ENCODE assay signal across 12 mouse cellular contexts in the genomic region with DNA sequence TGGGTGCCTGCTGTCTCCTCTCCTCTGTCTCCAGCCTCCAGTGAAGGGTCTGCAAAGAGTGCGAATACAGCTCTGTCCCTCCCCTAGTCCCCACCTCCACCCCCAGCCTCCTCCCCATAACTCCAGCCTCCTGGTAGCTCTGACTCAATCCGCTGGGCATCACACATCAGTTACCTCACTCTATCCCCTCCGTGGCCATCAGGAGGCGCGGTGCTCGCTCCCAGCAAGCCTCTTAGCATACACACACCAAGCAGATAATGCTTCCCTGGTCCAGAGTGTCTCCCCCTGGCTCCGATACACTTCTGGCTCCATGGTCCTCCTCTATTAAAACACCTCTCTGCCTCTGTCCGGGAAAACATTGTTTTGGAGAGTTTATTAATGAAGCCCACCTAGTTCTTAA. TPM values are rescaled to one million over a fixed set of nuclear protein-coding genes. Genes with fewer than 3 reads are reported as not detected.
DNase-seq lines count a peak whose midpoint lies in the region; ATAC-seq and TF ChIP-seq lines count a peak whose summit lies in the region.
"Had no signal": no experiment of that assay in that cellular context is flagged by ENCODE, and none has a peak within 500 bp of the region (broad histone marks: within the 10 kb centered on the region; RNA-seq: fewer than 3 reads in every experiment).

No protein-coding gene starts in this region.

- H3K4me1 ChIP-seq in hindbrain, postnatal 0 days (ENCODE audit: insufficient read depth, low read length) = no peaks in the 10 kb centered on the region
- H3K4me1 ChIP-seq in hindbrain, embryonic 11.5 days (replicated peaks; ENCODE audit: control insufficient read depth, insufficient read depth, low read length) = no peaks in the 10 kb centered on the region; the same call in 1 of the 2 replicates
- H3K4me1 ChIP-seq in embryonic facial prominence, embryonic 11.5 days (ENCODE audit: control insufficient read depth, insufficient read depth, low read length) = peaks cover 7% of the 10 kb centered on the region
- no peaks in the 10 kb centered on the region for H3K4me1 ChIP-seq in stomach, postnatal 0 days (replicated peaks; ENCODE audit: control insufficient read depth, insufficient read depth)

- no peaks in the 10 kb centered on the region for H3K9me3 ChIP-seq in hindbrain, postnatal 0 days (ENCODE audit: low read length)
- H3K9me3 ChIP-seq in hindbrain, embryonic 11.5 days (ENCODE audit: control insufficient read depth, low read length) = no peaks in the 10 kb centered on the region
- H3K9me3 ChIP-seq in embryonic facial prominence, embryonic 11.5 days (replicated peaks; ENCODE audit: control insufficient read depth, low read length) = no peaks in the 10 kb centered on the region
- no peaks in the 10 kb centered on the region for H3K9me3 ChIP-seq in stomach, postnatal 0 days (ENCODE audit: control insufficient read depth, low read length)
- H3K9me3 ChIP-seq: G1E; heart, embryonic 13.5 days had no signal

- no peak overlapping the region for H3K27ac ChIP-seq in hindbrain, postnatal 0 days
- no peak overlapping the region for H3K27ac ChIP-seq in hindbrain, embryonic 11.5 days (ENCODE audit: low read depth, low read length)
- no peak overlapping the region; the same call in 1 of the 2 replicates for H3K27ac ChIP-seq in embryonic facial prominence, embryonic 11.5 days (replicated peaks; ENCODE audit: low read depth, low read length)
- no peak overlapping the region for H3K27ac ChIP-seq in stomach, postnatal 0 days (replicated peaks)

- no peak for ATAC-seq in hindbrain, postnatal 0 days
- ATAC-seq in hindbrain, embryonic 11.5 days (ENCODE audit: low FRiP score) = no peak
- ATAC-seq in embryonic facial prominence, embryonic 11.5 days (replicated peaks; ENCODE audit: insufficient number of reproducible peaks, low FRiP score, low TSS enrichment, low read depth) = no peak
- ATAC-seq in stomach, postnatal 0 days (ENCODE audit: low FRiP score, low TSS enrichment) = no peak; the same call in 1 of the 2 replicates
- ATAC-seq in erythroblast, adult 5-6 weeks (replicated peaks; ENCODE audit: low FRiP score, poor library complexity, severe bottlenecking) = no peak

- no peaks in the 10 kb centered on the region for H3K36me3 ChIP-seq in hindbrain, postnatal 0 days (ENCODE audit: insufficient read depth, low read length)
- H3K36me3 ChIP-seq in hindbrain, embryonic 11.5 days (ENCODE audit: control insufficient read depth, insufficient read depth, low read length) = no peaks in the 10 kb centered on the region
- no peaks in the 10 kb centered on the region for H3K36me3 ChIP-seq in embryonic facial prominence, embryonic 11.5 days (replicated peaks; ENCODE audit: control insufficient read depth, insufficient read depth, low read depth, low read length)
- no peaks in the 10 kb centered on the region for H3K36me3 ChIP-seq in stomach, postnatal 0 days (ENCODE audit: control insufficient read depth, insufficient read depth, low read length)
- H3K36me3 ChIP-seq: G1E; heart, embryonic 13.5 days had no signal

- no peak overlapping the region for H3K9ac ChIP-seq in hindbrain, postnatal 0 days (replicated peaks; ENCODE audit: low read length)
- H3K9ac ChIP-seq in hindbrain, embryonic 11.5 days (ENCODE audit: low read depth, low read length) = no peak overlapping the region
- H3K9ac ChIP-seq in embryonic facial prominence, embryonic 11.5 days (replicated peaks; ENCODE audit: low read length) = no peak overlapping the region
- H3K9ac ChIP-seq in stomach, postnatal 0 days (ENCODE audit: low read length) = no peak overlapping the region
- H3K9ac ChIP-seq: heart, embryonic 13.5 days had no signal

- TF ChIP-seq EP300 in stomach, postnatal 0 days (optimal IDR thresholded peaks at IDR 0.05) = no peak

- 12% methylated on average over 8 of the region's 8 CpGs for WGBS in hindbrain, postnatal 0 days
- WGBS in hindbrain, embryonic 11.5 days = 11% methylated on average over 8 of the region's 8 CpGs
- 10% methylated on average over 8 of the region's 8 CpGs for WGBS in embryonic facial prominence, embryonic 11.5 days
- WGBS in stomach, postnatal 0 days = 13% methylated on average over 8 of the region's 8 CpGs

- DNase-seq in hindbrain, postnatal 0 days (ENCODE audit: low spot score) = no peak
- DNase-seq in hindbrain, embryonic 11.5 days (ENCODE audit: low spot score) = no peak
- peak; percentile 60 for DNase-seq in testis, postnatal 10 days (ENCODE audit: low spot score)
- DNase-seq in testis, postnatal 14 days (ENCODE audit: low spot score) = no peak
- DNase-seq in embryonic facial prominence, embryonic 11.5 days (ENCODE audit: low spot score) = peak; percentile 52
- DNase-seq in stomach, postnatal 0 days (ENCODE audit: low spot score) = peak; percentile 44
- DNase-seq in adrenal gland, postnatal 25 days = no peak

- H3K4me2 ChIP-seq in hindbrain, postnatal 0 days (ENCODE audit: low read depth, low read length) = no peak overlapping the region
- H3K4me2 ChIP-seq in hindbrain, embryonic 11.5 days (replicated peaks; ENCODE audit: low read depth, low read length) = no peak overlapping the region
- 0 out of 2 replicates have a peak overlapping the region, but pooled peaks have one; percentile 5 for H3K4me2 ChIP-seq in embryonic facial prominence, embryonic 11.5 days (ENCODE audit: low read depth, low read length)
- no peak overlapping the region for H3K4me2 ChIP-seq in stomach, postnatal 0 days (replicated peaks; ENCODE audit: low read depth)
- H3K4me2 ChIP-seq: heart, embryonic 13.5 days had no signal

- H3K4me3 ChIP-seq in hindbrain, postnatal 0 days (ENCODE audit: low read length) = no peak overlapping the region
- no peak overlapping the region for H3K4me3 ChIP-seq in hindbrain, embryonic 11.5 days (ENCODE audit: low read depth, low read length)
- no peak overlapping the region for H3K4me3 ChIP-seq in embryonic facial prominence, embryonic 11.5 days (ENCODE audit: low read depth, low read length)
- H3K4me3 ChIP-seq in stomach, postnatal 0 days (ENCODE audit: low read depth, low read length) = no peak overlapping the region
- H3K4me3 ChIP-seq: heart, embryonic 13.5 days had no signal

- H3K27me3 ChIP-seq in hindbrain, postnatal 0 days (ENCODE audit: insufficient read depth, low read length) = no peaks in the 10 kb centered on the region
- no peaks in the 10 kb centered on the region for H3K27me3 ChIP-seq in hindbrain, embryonic 11.5 days (ENCODE audit: control insufficient read depth, insufficient read depth, low read length)
- H3K27me3 ChIP-seq in embryonic facial prominence, embryonic 11.5 days (ENCODE audit: control insufficient read depth, insufficient read depth, low read length) = no peaks in the 10 kb centered on the region
- no peaks in the 10 kb centered on the region for H3K27me3 ChIP-seq in stomach, postnatal 0 days (ENCODE audit: control insufficient read depth, insufficient read depth, low read length)

- peak; percentile 52 for TF ChIP-seq CTCF in hindbrain, postnatal 0 days (IDR thresholded peaks at IDR 0.05; ENCODE audit: low read depth)
- peak; percentile 62 for TF ChIP-seq CTCF in stomach, postnatal 0 days (IDR thresholded peaks at IDR 0.05; ENCODE audit: low read depth)

RNA-seq across cellular contexts. Expression of gene Lamc3, which starts 17.5 kb away (rescaled TPM):
- total RNA-seq in hindbrain, postnatal 0 days (2014; rRNA removed) = 11.6 and 12.9 TPM in 2 replicates
- polyA plus RNA-seq in hindbrain, postnatal 0 days (2015; fragmentation: Nextera tagmentation; extraction: Ambion mirVana) = 2.0 and 2.1 TPM in 2 replicates
- polyA plus RNA-seq in hindbrain, embryonic 11.5 days (2014; fragmentation: Nextera tagmentation; extraction: Ambion mirVana) = 4.8 and 5.0 TPM in 2 replicates
- 0.84 and 1.2 TPM in 2 replicates for polyA plus RNA-seq in embryonic facial prominence, embryonic 11.5 days (2014; fragmentation: Nextera tagmentation; extraction: Ambion mirVana)
- polyA plus RNA-seq in stomach, postnatal 0 days (2015; fragmentation: Nextera tagmentation; extraction: Ambion mirVana) = 0.79 and 0.80 TPM in 2 replicates
- 12.8 and 15.9 TPM in 2 replicates for total RNA-seq in adrenal gland, postnatal 25 days (2021)
- total RNA-seq in erythroblast, adult 5-6 weeks (2015; ENCODE audit: low replicate concordance) = not detected in 2 replicates
- total RNA-seq in erythroblast, adult 5-6 weeks (2017; ENCODE audit: low replicate concordance) = not detected in 2 replicates
- total RNA-seq: G1E; megakaryocyte, adult 5-6 weeks; neutrophil, adult 5-6 weeks had no signal
- polyA plus RNA-seq: G1E had no signal

RNA-seq across cellular contexts. Expression of gene Aif1l, which starts 45.3 kb away (rescaled TPM):
- total RNA-seq in hindbrain, postnatal 0 days (2014; rRNA removed) = 13.2 and 15.5 TPM in 2 replicates
- polyA plus RNA-seq in hindbrain, postnatal 0 days (2015; fragmentation: Nextera tagmentation; extraction: Ambion mirVana) = 16.2 and 18.2 TPM in 2 replicates
- 54.0 and 58.3 TPM in 2 replicates for polyA plus RNA-seq in hindbrain, embryonic 11.5 days (2014; fragmentation: Nextera tagmentation; extraction: Ambion mirVana)
- polyA plus RNA-seq in embryonic facial prominence, embryonic 11.5 days (2014; fragmentation: Nextera tagmentation; extraction: Ambion mirVana) = 83.5 and 84.3 TPM in 2 replicates
- 47.7 and 49.5 TPM in 2 replicates for polyA plus RNA-seq in stomach, postnatal 0 days (2015; fragmentation: Nextera tagmentation; extraction: Ambion mirVana)
- 7.1 and 11.0 TPM in 2 replicates for total RNA-seq in adrenal gland, postnatal 25 days (2021)
- total RNA-seq in erythroblast, adult 5-6 weeks (2015; ENCODE audit: low replicate concordance) = not detected in 2 replicates
- not detected in 2 replicates for total RNA-seq in erythroblast, adult 5-6 weeks (2017; ENCODE audit: low replicate concordance)
- total RNA-seq: megakaryocyte, adult 5-6 weeks had no signal
- polyA plus RNA-seq: G1E had no signal

RNA-seq across cellular contexts. Expression of gene Fibcd1, which starts 58.8 kb away (rescaled TPM):
- total RNA-seq in hindbrain, postnatal 0 days (2014; rRNA removed) = 27.3 and 28.9 TPM in 2 replicates
- polyA plus RNA-seq in hindbrain, postnatal 0 days (2015; fragmentation: Nextera tagmentation; extraction: Ambion mirVana) = 8.7 and 9.1 TPM in 2 replicates
- 0.74 and 0.91 TPM in 2 replicates for polyA plus RNA-seq in hindbrain, embryonic 11.5 days (2014; fragmentation: Nextera tagmentation; extraction: Ambion mirVana)
- polyA plus RNA-seq in embryonic facial prominence, embryonic 11.5 days (2014; fragmentation: Nextera tagmentation; extraction: Ambion mirVana) = 0.11 and 0.14 TPM in 2 replicates
- polyA plus RNA-seq in stomach, postnatal 0 days (2015; fragmentation: Nextera tagmentation; extraction: Ambion mirVana) = 0.08 and 0.17 TPM in 2 replicates
- 0.06 TPM in 1 of 2 replicates, not detected in the other for total RNA-seq in adrenal gland, postnatal 25 days (2021)
- total RNA-seq in erythroblast, adult 5-6 weeks (2015; ENCODE audit: low replicate concordance) = not detected in 2 replicates
- not detected in 2 replicates for total RNA-seq in erythroblast, adult 5-6 weeks (2017; ENCODE audit: low replicate concordance)
- total RNA-seq: megakaryocyte, adult 5-6 weeks; neutrophil, adult 5-6 weeks had no signal
- polyA plus RNA-seq: G1E; heart, embryonic 13.5 days had no signal

Comparison
In these comparisons a context has a peak if more than half of its experiments do, and no peak if none do; other contexts are left out.
1. DNase-seq: peak in testis, postnatal 10 days (single experiment), embryonic facial prominence, embryonic 11.5 days (single experiment) and stomach, postnatal 0 days (single experiment); none in hindbrain, postnatal 0 days (single experiment), hindbrain, embryonic 11.5 days (single experiment), testis, postnatal 14 days (single experiment) and adrenal gland, postnatal 25 days (single experiment).